Mouse (Mus musculus): Measurements from ENCODE around the gene Ambn. TPM values are rescaled to one million over a fixed set of nuclear protein-coding genes. Genes with fewer than 3 reads are reported as not detected.

Gene Ambn
- not detected for polyA plus RNA-seq (2014; fragmentation: Illumina TruSeq; extraction: RNeasy Lipid Tissue Mini Kit (QIAGEN cat#74804); ENCODE audit: low read depth, low replicate concordance)

DNA sequence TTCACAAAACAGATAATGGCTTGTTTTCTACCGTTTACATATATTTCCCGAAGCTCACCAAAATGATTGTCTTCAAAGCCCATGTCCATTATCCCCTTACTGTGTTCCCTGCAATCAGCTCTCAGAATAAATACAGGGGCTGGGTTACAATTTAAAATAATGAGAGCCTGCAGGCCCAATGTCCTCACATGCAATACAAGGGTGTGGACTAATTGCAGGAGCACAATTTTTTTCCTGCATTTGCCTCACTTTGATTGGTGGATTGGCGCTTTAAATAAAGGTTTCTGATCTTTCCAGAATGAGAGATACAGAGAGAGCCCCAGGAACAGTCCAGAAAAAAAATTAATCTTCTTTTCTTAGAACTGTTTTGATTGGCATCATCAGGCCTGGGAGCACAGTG, at the start of gene Ambn:
TSS of gene Ambn (plus strand) at position 301 of the 400 bp plus-strand sequence.

DNA sequence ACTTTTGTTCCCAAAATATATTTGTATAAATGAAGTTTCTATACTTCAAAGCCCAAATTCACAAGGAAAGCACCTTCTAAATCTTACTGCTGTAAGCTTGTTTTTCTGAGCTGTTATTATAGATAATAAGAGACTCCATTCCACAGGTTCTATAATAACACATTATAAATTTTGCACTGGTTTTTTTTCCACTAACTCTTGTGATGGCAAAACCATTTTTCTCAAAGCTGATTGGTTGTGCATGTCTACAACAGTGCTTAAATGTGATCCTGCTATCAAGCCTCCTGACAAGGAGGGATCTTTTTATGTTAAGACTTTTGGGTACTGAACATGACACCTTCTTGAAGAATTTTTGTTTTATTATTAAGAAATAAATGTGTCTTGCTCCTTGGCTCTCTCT, 31.9 kb downstream of the Ambn start, which contains the start of gene Enam:
TSS of gene Enam (plus strand) at position 301 of the 400 bp plus-strand sequence.

Other genes with a start within 250 kb of the Ambn start
- not detected for gene Gm7714, start 187.1 kb upstream of the Ambn start, polyA plus RNA-seq (2014; fragmentation: Illumina TruSeq; extraction: RNeasy Lipid Tissue Mini Kit (QIAGEN cat#74804); ENCODE audit: low read depth, low replicate concordance)
- not detected for gene Prol1, start 138.7 kb upstream of the Ambn start, polyA plus RNA-seq (2014; fragmentation: Illumina TruSeq; extraction: RNeasy Lipid Tissue Mini Kit (QIAGEN cat#74804); ENCODE audit: low read depth, low replicate concordance)
- gene Amtn, start 79.9 kb upstream of the Ambn start, polyA plus RNA-seq (2014; fragmentation: Illumina TruSeq; extraction: RNeasy Lipid Tissue Mini Kit (QIAGEN cat#74804); ENCODE audit: low read depth, low replicate concordance), result not detected
- gene Enam, start 32.0 kb downstream of the Ambn start, polyA plus RNA-seq (2014; fragmentation: Illumina TruSeq; extraction: RNeasy Lipid Tissue Mini Kit (QIAGEN cat#74804); ENCODE audit: low read depth, low replicate concordance), result not detected
- 7.1 TPM for gene Jchain, start 71.9 kb downstream of the Ambn start, polyA plus RNA-seq (2014; fragmentation: Illumina TruSeq; extraction: RNeasy Lipid Tissue Mini Kit (QIAGEN cat#74804); ENCODE audit: low read depth, low replicate concordance)
- gene Utp3, start 98.5 kb downstream of the Ambn start, polyA plus RNA-seq (2014; fragmentation: Illumina TruSeq; extraction: RNeasy Lipid Tissue Mini Kit (QIAGEN cat#74804); ENCODE audit: low read depth, low replicate concordance), result 32.8 TPM
- 17.5 TPM for gene Rufy3, start 109.0 kb downstream of the Ambn start, polyA plus RNA-seq (2014; fragmentation: Illumina TruSeq; extraction: RNeasy Lipid Tissue Mini Kit (QIAGEN cat#74804); ENCODE audit: low read depth, low replicate concordance)
- 72.2 TPM for gene Grsf1, start 220.2 kb downstream of the Ambn start, polyA plus RNA-seq (2014; fragmentation: Illumina TruSeq; extraction: RNeasy Lipid Tissue Mini Kit (QIAGEN cat#74804); ENCODE audit: low read depth, low replicate concordance)

All from adipose tissue, adult 10 weeks (tissue).